Mouse (Mus musculus) erythroblast, embryonic 14.5 days (primary cell): ENCODE measurements around the gene Tlcd1.

Experiments used
- GATA1 ChIP-seq: IDR thresholded peaks from 2 replicates; pipeline ENCODE4 v1.6.1; 2012; ENCODE audit warnings: low read length, inconsistent platforms, mixed read lengths
- TAL1 ChIP-seq: IDR thresholded peaks from 3 replicates; pipeline ENCODE4 v1.6.1; 2012; ENCODE audit warnings: low read length, inconsistent platforms, mixed read lengths

GRCm38 (mm10) chr11:78182450-78182849, 5.9 kb downstream of the Tlcd1 start:
- TF ChIP-seq GATA1 (no peak), TAL1 (no peak)
